Mouse (Mus musculus): ENCODE data around the gene Nags. TPM values are rescaled to one million over a fixed set of nuclear protein-coding genes. Genes with fewer than 3 reads are reported as not detected.
A peak's percentile ranks its signal among the peaks of the same experiment; 100 is the strongest.

Nags gene
- polyA plus RNA-seq, 1 experiment from 2014 or later, result 0.10 TPM

- Histone ChIP-seq H3K27me3 (no peaks in the 10 kb centered on the region), H3K9ac (replicated peaks) (no peak overlapping the region), H3K9me3 (no peaks in the 10 kb centered on the region), H3K4me1 (peaks cover 18% of the 10 kb centered on the region), H3K4me3 (peak overlapping the region; percentile 55; the same call in 1 of the 2 replicates), H3K27ac (replicated peaks) (no peak overlapping the region), H3K4me2 (replicated peaks) (peak overlapping the region; percentile 77; the same call in 1 of the 2 replicates), H3K36me3 (peaks cover 16% of the 10 kb centered on the region)
- WGBS, result 52% methylated on average over 4 of the region's 4 CpGs
- no peak for ATAC-seq (replicated peaks)
Observed at GRCm38 (mm10) chr11:102190848-102191247, 45.5 kb downstream of the Nags start.

GRCm38 (mm10) chr11:102193657-102194440 is 48.5 kb downstream of the Nags start:
- no peaks in the 10 kb centered on the region for H3K9me3 ChIP-seq
- H3K4me1 ChIP-seq, result peaks cover 18% of the 10 kb centered on the region
- WGBS, result 84% methylated on average over 9 of the region's 9 CpGs
- no peak overlapping the region for H3K4me3 ChIP-seq
- no peak for ATAC-seq (replicated peaks)
- H3K4me2 ChIP-seq (replicated peaks), result no peak overlapping the region
- peaks cover 46% of the 10 kb centered on the region for H3K36me3 ChIP-seq
- no peak overlapping the region for H3K9ac ChIP-seq (replicated peaks)
- no peaks in the 10 kb centered on the region for H3K27me3 ChIP-seq
- H3K27ac ChIP-seq (replicated peaks), result no peak overlapping the region

GRCm38 (mm10) chr11:102196018-102196797 is 50.9 kb downstream of the Nags start:
- Histone ChIP-seq H3K4me3 (no peak overlapping the region), H3K36me3 (peaks cover 67% of the 10 kb centered on the region), H3K27me3 (no peaks in the 10 kb centered on the region), H3K27ac (replicated peaks) (no peak overlapping the region), H3K9me3 (no peaks in the 10 kb centered on the region), H3K4me1 (no peaks in the 10 kb centered on the region), H3K4me2 (replicated peaks) (no peak overlapping the region), H3K9ac (replicated peaks) (no peak overlapping the region)
- ATAC-seq (replicated peaks), result no peak
- WGBS, result 90% methylated on average over 21 of the region's 21 CpGs

GRCm38 (mm10) chr11:102198245-102198644 is 52.9 kb downstream of the Nags start:
- Histone ChIP-seq H3K9ac (replicated peaks) (no peak overlapping the region), H3K36me3 (peaks cover 86% of the 10 kb centered on the region), H3K9me3 (no peaks in the 10 kb centered on the region), H3K4me2 (replicated peaks) (no peak overlapping the region), H3K4me1 (no peaks in the 10 kb centered on the region), H3K27ac (replicated peaks) (no peak overlapping the region), H3K27me3 (no peaks in the 10 kb centered on the region), H3K4me3 (no peak overlapping the region)
- 66% methylated on average over 6 of the region's 6 CpGs for WGBS
- no peak for ATAC-seq (replicated peaks)

Other genes with a start within 250 kb of the Nags start
- gene Sost, start 178.5 kb upstream of the Nags start, polyA plus RNA-seq (2015; fragmentation: Nextera tagmentation; extraction: Ambion mirVana), result not detected in 2 replicates
- not detected in 2 replicates for gene Cfap97d1, start 161.2 kb upstream of the Nags start, polyA plus RNA-seq (2015; fragmentation: Nextera tagmentation; extraction: Ambion mirVana)
- 11.0 and 13.0 TPM in 2 replicates for gene Dusp3, start 158.5 kb upstream of the Nags start, polyA plus RNA-seq (2015; fragmentation: Nextera tagmentation; extraction: Ambion mirVana)
- 46.2 and 48.5 TPM in 2 replicates for gene Mpp3, start 117.1 kb upstream of the Nags start, polyA plus RNA-seq (2015; fragmentation: Nextera tagmentation; extraction: Ambion mirVana)
- 0.11 and 0.34 TPM in 2 replicates for gene Cd300lg, start 104.0 kb upstream of the Nags start, polyA plus RNA-seq (2015; fragmentation: Nextera tagmentation; extraction: Ambion mirVana)
- gene Mpp2, start 57.0 kb upstream of the Nags start, polyA plus RNA-seq (2015; fragmentation: Nextera tagmentation; extraction: Ambion mirVana), result 19.3 and 22.7 TPM in 2 replicates
- gene Ppy, start 44.2 kb upstream of the Nags start, polyA plus RNA-seq (2015; fragmentation: Nextera tagmentation; extraction: Ambion mirVana), result not detected in 2 replicates
- gene Pyy, start 37.7 kb upstream of the Nags start, polyA plus RNA-seq (2015; fragmentation: Nextera tagmentation; extraction: Ambion mirVana), result not detected in 2 replicates
- 37.4 and 41.6 TPM in 2 replicates for gene Tmem101, start 10.9 kb downstream of the Nags start, polyA plus RNA-seq (2015; fragmentation: Nextera tagmentation; extraction: Ambion mirVana)
- 114 and 118 TPM in 2 replicates for gene Lsm12, start 39.8 kb downstream of the Nags start, polyA plus RNA-seq (2015; fragmentation: Nextera tagmentation; extraction: Ambion mirVana)
- gene G6pc3, start 44.1 kb downstream of the Nags start, polyA plus RNA-seq (2015; fragmentation: Nextera tagmentation; extraction: Ambion mirVana), result 21.5 and 23.7 TPM in 2 replicates
- gene Hdac5, start 84.7 kb downstream of the Nags start, polyA plus RNA-seq (2015; fragmentation: Nextera tagmentation; extraction: Ambion mirVana), result 127 and 129 TPM in 2 replicates
- 5.6 and 7.0 TPM in 2 replicates for gene BC030867, start 103.4 kb downstream of the Nags start, polyA plus RNA-seq (2015; fragmentation: Nextera tagmentation; extraction: Ambion mirVana)
- not detected in 2 replicates for gene Asb16, start 123.2 kb downstream of the Nags start, polyA plus RNA-seq (2015; fragmentation: Nextera tagmentation; extraction: Ambion mirVana)
- gene Tmub2, start 139.4 kb downstream of the Nags start, polyA plus RNA-seq (2015; fragmentation: Nextera tagmentation; extraction: Ambion mirVana), result 73.1 and 73.4 TPM in 2 replicates
- gene Atxn7l3, start 151.1 kb downstream of the Nags start, polyA plus RNA-seq (2015; fragmentation: Nextera tagmentation; extraction: Ambion mirVana), result 27.6 and 29.5 TPM in 2 replicates
- 105 and 107 TPM in 2 replicates for gene Ubtf, start 174.2 kb downstream of the Nags start, polyA plus RNA-seq (2015; fragmentation: Nextera tagmentation; extraction: Ambion mirVana)
- gene Slc4a1, start 220.7 kb downstream of the Nags start, polyA plus RNA-seq (2015; fragmentation: Nextera tagmentation; extraction: Ambion mirVana), result 1.9 and 2.6 TPM in 2 replicates
- gene Rundc3a, start 247.9 kb downstream of the Nags start, polyA plus RNA-seq (2015; fragmentation: Nextera tagmentation; extraction: Ambion mirVana), result 149 and 150 TPM in 2 replicates